Mouse (Mus musculus) testis, adult 2 months (tissue): ENCODE data around the gene Cldn20. TPM values are rescaled to one million over a fixed set of nuclear protein-coding genes. Genes with fewer than 3 reads are reported as not detected.

Experiments used
- H3K27ac ChIP-seq: fragments of 200-500 bp; 2 replicates; pipeline ENCODE4 v1.5.1; 2012; ENCODE audit warnings: low read depth, low read length; ENCODE audit not compliant: control insufficient read depth, insufficient read depth
- H3K27me3 ChIP-seq: fragments of 200-500 bp; 2 replicates; pipeline ENCODE4 v1.6.1; 2012; ENCODE audit warnings: mild to moderate bottlenecking, low read length, moderate library complexity; ENCODE audit not compliant: control insufficient read depth, insufficient read depth
- H3K36me3 ChIP-seq: fragments of 200-500 bp; 2 replicates; pipeline ENCODE4 v1.6.1; 2012; ENCODE audit warnings: mild to moderate bottlenecking, low read length; ENCODE audit not compliant: control insufficient read depth, insufficient read depth
- H3K4me1 ChIP-seq: fragments of 200-500 bp; 2 replicates; pipeline ENCODE4 v1.6.1; 2012; ENCODE audit warnings: low read length; ENCODE audit not compliant: control insufficient read depth, insufficient read depth
- H3K4me3 ChIP-seq: fragments of 200-500 bp; 2 replicates; pipeline ENCODE4 v1.5.1; 2012; ENCODE audit warnings: low read depth, mild to moderate bottlenecking, low read length, moderate library complexity, mixed read lengths; ENCODE audit not compliant: control insufficient read depth
- CTCF ChIP-seq: fragments of 200-500 bp; IDR thresholded peaks from 2 replicates; pipeline ENCODE4 v1.5.1; 2012; ENCODE audit warnings: low read depth, mild to moderate bottlenecking, inconsistent platforms, low read length, moderate library complexity; ENCODE audit not compliant: control insufficient read depth, insufficient read depth, insufficient replicate concordance
- POLR2A ChIP-seq: fragments of 200-500 bp; IDR thresholded peaks from 2 replicates; pipeline ENCODE4 v1.6.1; 2012; ENCODE audit warnings: low read depth, mild to moderate bottlenecking, inconsistent platforms, low read length, moderate library complexity; ENCODE audit not compliant: control insufficient read depth
- polyA plus RNA-seq: library from polyadenylated mRNA; depleted of rRNA; stranded (reverse); fragments of >200 nt; gene quantifications from 2 replicates; pipeline ENCODE4 v1.2.3, GENCODE M21; 2012; rRNA removed

Gene Cldn20
- polyA plus RNA-seq, result not detected in 2 replicates

GRCm38 (mm10) chr17:3532254-3532653 lies at the start of gene Cldn20:
Gene Cldn20, plus strand, starts transcription at chr17:3532554.
- Histone ChIP-seq H3K27me3 (no peaks in the 10 kb centered on the region), H3K36me3 (no peaks in the 10 kb centered on the region), H3K4me3 (no peak within 1 kb of the TSS), H3K27ac (no peak within 1 kb of the TSS), H3K4me1 (no peaks in the 10 kb centered on the region)
- TF ChIP-seq POLR2A (no peak), CTCF (no peak)

- H3K4me3 ChIP-seq, result no peak overlapping the region
- H3K4me1 ChIP-seq, result no peaks in the 10 kb centered on the region
- H3K27ac ChIP-seq, result no peak overlapping the region
- TF ChIP-seq POLR2A (no peak), CTCF (no peak)
- H3K27me3 ChIP-seq, result no peaks in the 10 kb centered on the region
- H3K36me3 ChIP-seq, result no peaks in the 10 kb centered on the region
Observed at GRCm38 (mm10) chr17:3483091-3483490, 49.3 kb upstream of the Cldn20 start.

- no peaks in the 10 kb centered on the region for H3K27me3 ChIP-seq
- H3K36me3 ChIP-seq, result no peaks in the 10 kb centered on the region
- H3K27ac ChIP-seq, result no peak overlapping the region
- no peak for TF ChIP-seq CTCF
- no peak for TF ChIP-seq POLR2A
- no peaks in the 10 kb centered on the region for H3K4me1 ChIP-seq
- H3K4me3 ChIP-seq, result no peak overlapping the region
Observed at GRCm38 (mm10) chr17:3485851-3486250, 46.5 kb upstream of the Cldn20 start.

- no peak overlapping the region for H3K4me3 ChIP-seq
- H3K27ac ChIP-seq, result no peak overlapping the region
- H3K4me1 ChIP-seq, result no peaks in the 10 kb centered on the region
- no peaks in the 10 kb centered on the region for H3K36me3 ChIP-seq
- no peak for TF ChIP-seq POLR2A
- H3K27me3 ChIP-seq, result no peaks in the 10 kb centered on the region
Observed at GRCm38 (mm10) chr17:3487211-3487610, 45.1 kb upstream of the Cldn20 start.

GRCm38 (mm10) chr17:3487721-3488601 lies 44.4 kb upstream of the Cldn20 start:
- H3K4me3 ChIP-seq, result no peak overlapping the region
- H3K27ac ChIP-seq, result no peak overlapping the region
- H3K27me3 ChIP-seq, result no peaks in the 10 kb centered on the region
- H3K4me1 ChIP-seq, result no peaks in the 10 kb centered on the region
- H3K36me3 ChIP-seq, result no peaks in the 10 kb centered on the region
- TF ChIP-seq CTCF (no peak), POLR2A (no peak)

GRCm38 (mm10) chr17:3490216-3490895 lies 42.0 kb upstream of the Cldn20 start:
- no peak overlapping the region for H3K4me3 ChIP-seq
- H3K27me3 ChIP-seq, result no peaks in the 10 kb centered on the region
- no peak for TF ChIP-seq CTCF
- TF ChIP-seq POLR2A, result no peak
- no peaks in the 10 kb centered on the region for H3K36me3 ChIP-seq
- no peak overlapping the region for H3K27ac ChIP-seq
- no peaks in the 10 kb centered on the region for H3K4me1 ChIP-seq

GRCm38 (mm10) chr17:3491065-3491464 lies 41.3 kb upstream of the Cldn20 start:
- no peak for TF ChIP-seq POLR2A
- no peak for TF ChIP-seq CTCF
- H3K4me3 ChIP-seq, result no peak overlapping the region
- no peaks in the 10 kb centered on the region for H3K36me3 ChIP-seq
- H3K27me3 ChIP-seq, result no peaks in the 10 kb centered on the region
- no peaks in the 10 kb centered on the region for H3K4me1 ChIP-seq
- H3K27ac ChIP-seq, result no peak overlapping the region
